Mouse (Mus musculus): ENCODE measurements around the gene Tmem177. TPM values are rescaled to one million over a fixed set of nuclear protein-coding genes. Genes with fewer than 3 reads are reported as not detected.

Gene Tmem177
- 1 to 10 TPM; 6.6 to 8.3 TPM for total RNA-seq (2021)

- DNase-seq = peak; percentile 89 to 93
Measured at GRCm38 (mm10) chr1:119912953-119913814, at the start of gene Tmem177. Gene Tmem177, minus strand, starts transcription at chr1:119913208.

GRCm38 (mm10) chr1:119959920-119960319 lies 46.9 kb upstream of the Tmem177 start:
- DNase-seq = no peak

DNA sequence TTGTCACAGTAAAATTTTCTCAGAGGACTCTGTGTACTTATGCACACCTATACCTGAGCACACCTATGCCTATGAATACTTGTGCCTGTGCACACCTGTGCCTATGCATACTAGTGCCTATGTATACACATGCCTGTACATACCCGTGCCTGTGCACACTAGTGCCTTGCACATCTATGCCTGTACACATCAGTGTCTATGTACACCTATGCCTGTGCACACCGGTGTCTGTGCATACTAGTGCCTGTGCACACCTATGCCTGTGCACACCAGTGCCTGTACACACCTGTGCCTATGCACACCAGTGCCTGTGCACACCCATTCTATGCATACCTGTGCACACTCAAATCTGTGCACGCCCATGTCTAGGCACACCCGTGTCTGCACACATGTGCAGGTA lies 46.5 kb upstream of the Tmem177 start:
- DNase-seq = no peak

GRCm38 (mm10) chr1:119957716-119958222 lies 44.8 kb upstream of the Tmem177 start:
- DNase-seq = peak; percentile 16 to 18

DNA sequence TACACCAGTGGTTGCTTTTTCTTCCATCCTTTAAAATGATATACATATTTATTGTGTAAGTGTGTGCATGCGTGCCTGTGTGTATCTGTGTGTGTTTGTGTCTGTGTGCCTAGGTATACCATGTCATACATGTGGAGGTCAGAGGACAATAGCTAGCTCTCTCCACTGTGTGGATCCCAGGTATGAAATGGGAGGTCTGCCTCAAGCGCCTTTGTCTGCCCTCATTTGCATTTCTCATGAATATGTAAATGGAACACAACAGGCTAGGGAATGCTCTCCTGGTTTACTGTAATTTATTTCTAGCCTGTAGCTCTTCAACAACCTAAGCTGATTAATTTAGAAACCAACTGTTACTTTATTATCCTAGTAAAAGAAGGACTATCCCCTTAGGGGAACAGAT lies 41.7 kb upstream of the Tmem177 start:
- DNase-seq = no peak

GRCm38 (mm10) chr1:119953456-119953855 lies 40.4 kb upstream of the Tmem177 start:
- DNase-seq = no peak

- no peak for DNase-seq
Measured at GRCm38 (mm10) chr1:119950086-119950485, 37.1 kb upstream of the Tmem177 start.

- no peak for DNase-seq
Measured at GRCm38 (mm10) chr1:119936861-119937260, 23.9 kb upstream of the Tmem177 start.

GRCm38 (mm10) chr1:119931421-119932150 lies 18.6 kb upstream of the Tmem177 start:
- DNase-seq = no peak

DNA sequence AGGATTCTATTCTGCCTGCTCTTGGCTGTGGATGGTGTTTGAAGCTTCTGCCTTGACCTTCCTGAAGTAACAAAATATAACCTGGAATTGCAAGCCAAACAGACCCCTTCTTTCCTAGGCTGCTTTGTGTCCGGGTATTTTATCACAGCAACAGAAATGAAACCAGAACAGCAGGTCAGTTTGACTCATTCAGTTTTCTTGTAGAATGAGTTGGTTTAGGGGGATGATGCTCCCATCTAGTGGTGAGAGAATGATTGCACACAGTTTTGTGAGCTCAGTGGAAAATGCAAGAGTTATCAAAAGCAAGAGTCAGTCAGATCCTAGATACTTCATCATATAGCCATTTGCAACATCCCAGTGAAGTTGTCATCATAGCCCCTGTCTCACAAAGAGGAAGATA lies 16.7 kb upstream of the Tmem177 start:
- no peak for DNase-seq

DNA sequence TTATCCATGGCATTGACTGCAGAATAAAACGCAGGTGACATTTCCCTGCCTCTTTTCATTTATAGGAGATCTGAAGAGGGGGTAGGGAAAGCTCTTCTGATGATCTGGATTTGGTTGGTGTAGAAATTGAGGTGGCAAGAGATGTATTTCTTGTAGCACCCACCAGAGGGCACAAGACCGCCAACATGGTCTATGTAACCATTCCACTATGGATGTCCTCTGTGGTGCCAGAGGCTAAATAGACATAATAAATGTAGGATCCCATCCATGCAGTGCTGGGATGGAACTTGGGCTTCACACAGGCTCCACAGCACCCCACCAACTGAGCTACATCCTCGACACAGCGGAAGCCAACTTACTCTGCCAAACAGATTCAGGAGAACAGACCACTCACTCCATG lies 6.3 kb upstream of the Tmem177 start:
- no peak for DNase-seq

DNA sequence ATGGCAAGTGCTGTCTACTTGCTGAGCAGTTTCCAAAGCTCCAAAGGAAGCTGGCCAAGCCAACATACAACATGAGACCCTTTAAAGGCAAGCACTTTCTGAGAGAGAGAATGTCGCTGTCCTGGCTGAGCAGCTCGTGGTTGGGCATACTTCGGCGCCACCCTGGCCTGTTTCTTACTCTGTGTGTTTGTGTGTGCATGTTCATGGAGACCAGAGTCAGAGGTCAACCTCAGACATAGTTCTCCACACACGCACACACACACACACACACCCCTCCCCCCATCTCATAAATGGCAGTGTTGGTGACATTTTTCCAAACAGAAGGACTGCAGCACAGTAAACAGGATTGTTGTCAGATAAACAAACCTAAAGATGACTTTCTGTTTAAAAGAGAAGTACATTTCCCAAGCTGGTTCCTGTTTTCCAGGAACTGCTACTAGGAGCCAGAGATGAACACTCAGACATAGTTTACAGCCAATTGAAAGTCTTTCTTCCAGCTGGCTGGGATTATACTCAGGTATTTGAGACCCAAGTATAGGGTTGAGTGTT lies 3.9 kb upstream of the Tmem177 start:
- no peak for DNase-seq

DNA sequence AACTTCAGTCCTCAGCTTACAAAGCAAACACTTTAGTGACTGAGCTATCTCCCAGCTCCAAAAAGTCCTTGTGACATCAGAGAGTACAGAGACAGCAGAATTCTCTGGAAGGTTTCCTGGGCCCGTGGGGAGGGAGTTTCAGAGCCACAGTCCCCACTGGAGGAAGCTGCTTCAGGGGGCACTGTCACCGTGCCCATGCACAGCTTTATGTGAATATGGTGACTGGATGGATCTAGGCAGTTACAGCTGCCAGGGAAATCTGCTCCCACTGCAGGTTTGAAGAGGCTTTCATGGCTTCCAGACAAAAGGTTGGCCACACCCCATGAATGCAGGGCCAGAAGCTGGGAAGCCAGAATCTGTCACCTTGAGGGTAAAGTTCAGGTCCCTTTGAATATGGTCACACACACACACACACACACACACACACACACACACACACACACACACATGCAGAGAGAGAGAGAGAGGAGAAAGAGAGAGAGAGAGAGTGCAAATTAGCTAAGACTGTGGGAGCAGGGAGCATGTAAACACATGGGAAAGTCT lies 5.7 kb downstream of the Tmem177 start:
- DNase-seq = no peak

DNA sequence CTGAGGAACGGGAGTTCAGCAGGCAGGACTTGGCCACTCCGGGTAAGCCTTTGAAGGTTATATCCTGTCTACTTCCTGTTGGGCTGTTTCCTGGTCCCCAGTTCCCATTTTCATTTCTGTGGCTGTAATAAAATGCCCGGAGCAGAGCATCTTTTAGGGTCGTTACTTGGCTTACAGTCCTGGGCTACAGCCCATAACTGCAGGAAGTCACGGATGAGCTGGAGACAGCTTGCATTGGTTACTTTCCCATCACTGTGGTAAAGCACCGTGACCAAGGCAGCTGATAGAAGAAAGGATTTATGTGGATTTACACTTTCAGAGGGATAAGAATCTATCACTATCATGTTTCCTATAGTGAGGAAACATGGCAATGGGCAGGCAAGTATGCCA lies 9.8 kb downstream of the Tmem177 start:
- no peak for DNase-seq

- DNase-seq = peak in 1 of 2 experiments; percentile 29
Measured at GRCm38 (mm10) chr1:119902551-119903230, 10.3 kb downstream of the Tmem177 start.

DNA sequence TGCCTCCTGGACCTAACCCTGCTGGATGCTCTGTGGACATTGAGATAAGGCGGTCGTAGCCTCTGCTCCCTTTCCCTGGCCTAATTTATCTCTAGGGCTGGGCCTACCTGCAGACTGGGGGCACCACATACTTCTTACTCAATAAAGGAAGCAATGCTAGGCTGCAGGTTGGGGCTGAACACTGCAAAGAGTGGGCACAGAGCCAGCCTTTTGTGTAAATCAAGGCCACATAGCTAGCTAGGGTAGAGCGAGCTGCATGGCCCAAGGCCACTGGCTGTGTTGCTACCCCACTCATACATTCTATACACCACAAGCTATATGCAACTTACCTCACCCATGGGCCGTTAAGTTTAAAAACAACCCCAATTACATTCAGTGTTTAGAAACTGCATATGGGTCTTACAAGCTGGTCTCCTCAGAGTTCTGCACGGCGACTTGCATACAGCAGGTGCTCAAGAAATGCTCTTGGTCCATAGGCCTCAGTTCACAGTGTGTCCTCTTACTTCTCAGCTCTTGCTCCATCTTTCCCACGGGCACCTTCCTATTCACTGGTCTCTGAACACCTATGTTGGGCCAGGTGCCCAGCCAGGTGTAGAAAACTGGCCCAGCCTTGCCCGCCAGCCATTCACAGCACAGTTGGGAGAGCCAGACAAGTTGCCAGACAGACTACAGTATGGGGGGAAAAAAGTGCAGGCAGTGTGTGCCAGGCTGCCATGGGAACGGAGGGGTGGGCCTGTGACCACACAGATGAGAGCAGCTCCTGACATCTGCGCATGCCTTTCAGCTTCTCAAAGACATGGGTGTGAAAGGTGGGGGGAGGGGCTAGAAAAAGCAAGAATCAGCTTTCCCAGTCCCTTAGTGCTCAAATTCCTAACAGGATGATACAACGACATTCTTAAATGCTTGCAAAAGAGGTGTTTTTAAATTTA lies 13.5 kb downstream of the Tmem177 start:
- peak; percentile 41 to 52 for DNase-seq

- DNase-seq = peak in 1 of 2 experiments; percentile 53
Measured at GRCm38 (mm10) chr1:119894936-119895335, 18.1 kb downstream of the Tmem177 start.

GRCm38 (mm10) chr1:119893600-119893999 lies 19.4 kb downstream of the Tmem177 start:
- DNase-seq = no peak

- DNase-seq = no peak
Measured at GRCm38 (mm10) chr1:119892933-119893332, 20.1 kb downstream of the Tmem177 start.

GRCm38 (mm10) chr1:119891865-119892264 lies 21.1 kb downstream of the Tmem177 start:
- DNase-seq = no peak

GRCm38 (mm10) chr1:119891149-119891548 lies 21.9 kb downstream of the Tmem177 start:
- peak in 1 of 2 experiments; percentile 35 for DNase-seq

Data from layer of hippocampus, postnatal 36 days (tissue).